Mouse (Mus musculus) embryo, embryonic 11.5 days (tissue): Measurements from ENCODE around the gene Dexi.

ENCODE experiments used
- DNase-seq: peaks from one replicate; pipeline ENCODE4 v3.0.0-alpha.2; 2012; ENCODE audit warnings: low read depth, low spot score

The Dexi gene

DNA sequence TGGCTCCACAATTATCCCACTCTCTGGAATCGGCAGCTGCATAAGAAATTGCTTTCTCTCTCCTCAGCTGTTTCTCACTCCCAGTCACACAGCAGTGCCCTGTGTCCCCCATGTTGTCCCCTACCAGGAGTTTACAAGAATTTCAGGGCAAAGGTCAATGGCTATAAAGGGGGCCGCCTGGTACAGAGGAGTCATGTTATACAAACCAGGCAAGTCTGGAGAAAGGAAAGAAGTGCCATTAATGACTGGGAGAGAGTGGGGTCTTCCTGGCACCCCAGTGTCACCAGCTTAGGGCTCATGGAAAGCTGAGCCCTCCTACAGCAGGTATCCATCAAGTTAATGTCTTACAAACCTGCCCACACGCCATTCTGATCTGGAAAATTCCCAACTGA lies 88.3 kb downstream of the Dexi start:
- DNase-seq = peak; percentile 23

DNA sequence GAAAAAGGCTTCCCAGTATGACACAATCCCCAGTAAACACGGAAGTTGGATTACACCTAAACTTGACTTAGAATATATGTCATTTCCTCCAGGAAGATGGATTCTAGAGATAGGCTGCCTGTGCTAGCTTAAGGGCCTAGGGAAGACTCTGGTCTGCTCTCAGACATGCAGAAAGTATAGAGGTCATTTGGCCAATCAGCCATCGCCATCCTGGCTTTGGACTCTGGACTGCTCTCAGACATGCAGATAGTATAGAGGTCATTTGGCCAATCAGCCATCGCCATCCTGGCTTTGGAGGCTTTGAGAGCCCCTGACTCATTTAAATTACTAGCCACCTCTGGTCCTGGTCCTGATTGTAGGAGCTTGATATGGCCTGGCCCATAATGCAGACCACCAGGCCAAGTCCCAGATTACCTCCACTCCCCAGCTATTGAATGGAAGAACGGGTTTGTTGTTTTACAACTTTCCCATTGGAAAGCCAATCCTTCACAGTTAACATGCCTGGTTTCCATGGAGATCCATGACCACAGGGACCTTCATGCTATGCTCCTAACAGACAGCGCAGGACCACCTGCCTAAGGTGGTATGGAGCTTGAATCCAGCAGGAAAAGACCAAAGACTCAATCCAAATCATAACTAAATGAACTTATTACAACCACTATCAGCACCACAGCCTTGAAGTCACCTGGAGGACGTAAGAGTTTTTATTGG lies 88.8 kb downstream of the Dexi start:
- DNase-seq = no peak
